Mouse (Mus musculus): ENCODE results near the gene Prrc2b. TPM values are rescaled to one million over a fixed set of nuclear protein-coding genes. Genes with fewer than 3 reads are reported as not detected.

Prrc2b gene
- polyA plus RNA-seq, 1 experiment from 2014 or later = 18.7 TPM

- 0 out of 2 replicates have a peak, but pooled peaks have one; percentile 16 for ATAC-seq (ENCODE audit: low FRiP score, low TSS enrichment)
- H3K4me2 ChIP-seq (replicated peaks; ENCODE audit: low read depth) = no peak overlapping the region
- H3K9me3 ChIP-seq (ENCODE audit: control insufficient read depth, low read length) = no peaks in the 10 kb centered on the region
- no peak for DNase-seq (ENCODE audit: low spot score)
- H3K27ac ChIP-seq (replicated peaks) = no peak overlapping the region
- no peak for TF ChIP-seq EP300 (optimal IDR thresholded peaks at IDR 0.05)
- TF ChIP-seq CTCF (IDR thresholded peaks at IDR 0.05; ENCODE audit: low read depth) = no peak
- no peaks in the 10 kb centered on the region for H3K4me1 ChIP-seq (replicated peaks; ENCODE audit: control insufficient read depth, insufficient read depth)
- peaks cover 27% of the 10 kb centered on the region for H3K36me3 ChIP-seq (ENCODE audit: control insufficient read depth, insufficient read depth, low read length)
- WGBS = 65% methylated on average over 1 of the region's 1 CpGs
- H3K27me3 ChIP-seq (ENCODE audit: control insufficient read depth, insufficient read depth, low read length) = no peaks in the 10 kb centered on the region
- no peak overlapping the region for H3K9ac ChIP-seq (ENCODE audit: low read length)
- no peak overlapping the region for H3K4me3 ChIP-seq (ENCODE audit: low read depth, low read length)
Measured at GRCm38 (mm10) chr2:32253352-32253751, 102.5 kb downstream of the Prrc2b start.

GRCm38 (mm10) chr2:32254563-32254962, 103.7 kb downstream of the Prrc2b start:
- WGBS = 71% methylated on average over 5 of the region's 5 CpGs
- Histone ChIP-seq H3K27ac (replicated peaks) (no peak overlapping the region), H3K4me3 (ENCODE audit: low read depth, low read length) (no peak overlapping the region), H3K36me3 (ENCODE audit: control insufficient read depth, insufficient read depth, low read length) (peaks cover 27% of the 10 kb centered on the region), H3K9me3 (ENCODE audit: control insufficient read depth, low read length) (no peaks in the 10 kb centered on the region), H3K27me3 (ENCODE audit: control insufficient read depth, insufficient read depth, low read length) (no peaks in the 10 kb centered on the region), H3K4me1 (replicated peaks; ENCODE audit: control insufficient read depth, insufficient read depth) (no peaks in the 10 kb centered on the region), H3K9ac (ENCODE audit: low read length) (no peak overlapping the region), H3K4me2 (replicated peaks; ENCODE audit: low read depth) (no peak overlapping the region)
- DNase-seq (ENCODE audit: low spot score) (no peak), ATAC-seq (ENCODE audit: low FRiP score, low TSS enrichment) (no peak)
- TF ChIP-seq CTCF (IDR thresholded peaks at IDR 0.05; ENCODE audit: low read depth) (no peak), EP300 (optimal IDR thresholded peaks at IDR 0.05) (no peak)

GRCm38 (mm10) chr2:32256273-32256672, 105.4 kb downstream of the Prrc2b start:
- peaks cover 27% of the 10 kb centered on the region for H3K36me3 ChIP-seq (ENCODE audit: control insufficient read depth, insufficient read depth, low read length)
- WGBS = 75% methylated on average over 11 of the region's 11 CpGs
- peak; percentile 36 for DNase-seq (ENCODE audit: low spot score)
- H3K27me3 ChIP-seq (ENCODE audit: control insufficient read depth, insufficient read depth, low read length) = no peaks in the 10 kb centered on the region
- no peaks in the 10 kb centered on the region for H3K9me3 ChIP-seq (ENCODE audit: control insufficient read depth, low read length)
- no peak overlapping the region for H3K27ac ChIP-seq (replicated peaks)
- no peak overlapping the region for H3K4me3 ChIP-seq (ENCODE audit: low read depth, low read length)
- H3K9ac ChIP-seq (ENCODE audit: low read length) = no peak overlapping the region
- TF ChIP-seq EP300 (optimal IDR thresholded peaks at IDR 0.05) = no peak
- no peak for TF ChIP-seq CTCF (IDR thresholded peaks at IDR 0.05; ENCODE audit: low read depth)
- no peak overlapping the region for H3K4me2 ChIP-seq (replicated peaks; ENCODE audit: low read depth)
- no peak for ATAC-seq (ENCODE audit: low FRiP score, low TSS enrichment)
- 0 out of 2 replicates have a peak, but pooled peaks cover 2% of the 10 kb centered on the region for H3K4me1 ChIP-seq (replicated peaks; ENCODE audit: control insufficient read depth, insufficient read depth)

GRCm38 (mm10) chr2:32258887-32259533, 108.1 kb downstream of the Prrc2b start:
- peak overlapping the region; percentile 30; the same call in 1 of the 2 replicates for H3K27ac ChIP-seq (replicated peaks)
- peak overlapping the region; percentile 73 for H3K4me2 ChIP-seq (replicated peaks; ENCODE audit: low read depth)
- ATAC-seq (ENCODE audit: low FRiP score, low TSS enrichment) (0 out of 2 replicates have a peak, but pooled peaks have one; percentile 4), DNase-seq (ENCODE audit: low spot score) (no peak)
- WGBS = 48% methylated on average over 6 of the region's 6 CpGs
- H3K4me3 ChIP-seq (ENCODE audit: low read depth, low read length) = peak overlapping the region; percentile 77
- peaks cover 23% of the 10 kb centered on the region for H3K36me3 ChIP-seq (ENCODE audit: control insufficient read depth, insufficient read depth, low read length)
- no peak for TF ChIP-seq CTCF (IDR thresholded peaks at IDR 0.05; ENCODE audit: low read depth)
- TF ChIP-seq EP300 (optimal IDR thresholded peaks at IDR 0.05) = no peak
- no peaks in the 10 kb centered on the region for H3K9me3 ChIP-seq (ENCODE audit: control insufficient read depth, low read length)
- no peaks in the 10 kb centered on the region for H3K27me3 ChIP-seq (ENCODE audit: control insufficient read depth, insufficient read depth, low read length)
- 0 out of 2 replicates have a peak, but pooled peaks cover 2% of the 10 kb centered on the region for H3K4me1 ChIP-seq (replicated peaks; ENCODE audit: control insufficient read depth, insufficient read depth)
- peak overlapping the region; percentile 86 for H3K9ac ChIP-seq (ENCODE audit: low read length)

GRCm38 (mm10) chr2:32259657-32260417, 109.0 kb downstream of the Prrc2b start, which contains the start of gene Uck1:
TSS of gene Uck1 (minus strand) at chr2:32260159.
- peak within 1 kb of the TSS; percentile 77 for H3K4me3 ChIP-seq (ENCODE audit: low read depth, low read length)
- TF ChIP-seq EP300 (optimal IDR thresholded peaks at IDR 0.05) (no peak), CTCF (IDR thresholded peaks at IDR 0.05; ENCODE audit: low read depth) (no peak)
- H3K9me3 ChIP-seq (ENCODE audit: control insufficient read depth, low read length) = no peaks in the 10 kb centered on the region
- H3K9ac ChIP-seq (ENCODE audit: low read length) = peak within 1 kb of the TSS; percentile 86
- peak within 1 kb of the TSS; percentile 73 for H3K4me2 ChIP-seq (replicated peaks; ENCODE audit: low read depth)
- peak; percentile 91 for DNase-seq (ENCODE audit: low spot score)
- 0 out of 2 replicates have a peak, but pooled peaks cover 2% of the 10 kb centered on the region for H3K4me1 ChIP-seq (replicated peaks; ENCODE audit: control insufficient read depth, insufficient read depth)
- peaks cover 15% of the 10 kb centered on the region for H3K36me3 ChIP-seq (ENCODE audit: control insufficient read depth, insufficient read depth, low read length)
- ATAC-seq (ENCODE audit: low FRiP score, low TSS enrichment) = peak; percentile 95
- no peaks in the 10 kb centered on the region for H3K27me3 ChIP-seq (ENCODE audit: control insufficient read depth, insufficient read depth, low read length)
- WGBS = 2% methylated on average over 58 of the region's 59 CpGs
- H3K27ac ChIP-seq (replicated peaks) = peak within 1 kb of the TSS; percentile 82

All from stomach, postnatal 0 days (tissue).